Mouse (Mus musculus) hindbrain, embryonic 16.5 days (tissue): Measurements from ENCODE around the gene Sdhaf4. TPM values are rescaled to one million over a fixed set of nuclear protein-coding genes. Genes with fewer than 3 reads are reported as not detected.

ENCODE experiments used
- polyA plus RNA-seq: library from polyadenylated mRNA; unstranded; fragments of >200 nt; fragmentation: Nextera tagmentation; extraction: Ambion mirVana; gene quantifications from 2 replicates; pipeline ENCODE4 v1.2.1, GENCODE M21; 2015

Gene Sdhaf4
- polyA plus RNA-seq, 1 experiment from 2014 or later, result 85.0 TPM

Other genes with a start within 250 kb of the Sdhaf4 start
- 18.3 and 20.8 TPM in 2 replicates for gene B3gat2, start 243.9 kb downstream of the Sdhaf4 start, polyA plus RNA-seq
- gene Smap1, start 83.3 kb downstream of the Sdhaf4 start, polyA plus RNA-seq, result 41.0 and 79.5 TPM in 2 replicates
- 23.3 and 23.9 TPM in 2 replicates for gene Fam135a, start 94.7 kb upstream of the Sdhaf4 start, polyA plus RNA-seq
- gene Col9a1, start 172.0 kb upstream of the Sdhaf4 start, polyA plus RNA-seq, result 1.8 and 3.8 TPM in 2 replicates